Mouse (Mus musculus) C2C12 (cell line): ENCODE measurements around the gene Myo7a. TPM values are rescaled to one million over a fixed set of nuclear protein-coding genes. Genes with fewer than 3 reads are reported as not detected.

Experiments
- H3K27me3 ChIP-seq: one replicate; pipeline ENCODE4 v1.6.1; 2011; ENCODE audit not compliant: control insufficient read depth, insufficient read depth, insufficient read length
- H3K36me3 ChIP-seq: one replicate; pipeline ENCODE4 v1.6.1; 2011; ENCODE audit not compliant: control insufficient read depth, insufficient read depth
- H3K4me3 ChIP-seq: one replicate; pipeline ENCODE4 v1.5.1; 2011; ENCODE audit warnings: mild to moderate bottlenecking, control low read depth; ENCODE audit not compliant: poor library complexity, insufficient read depth, severe bottlenecking
- H3K79me2 ChIP-seq: one replicate; pipeline ENCODE4 v1.6.1; 2011; ENCODE audit not compliant: control insufficient read depth, insufficient read depth
- H3K79me3 ChIP-seq: one replicate; pipeline ENCODE4 v1.6.1; 2011; ENCODE audit warnings: low read depth, control low read depth
- H3ac ChIP-seq: one replicate; pipeline ENCODE3; 2011; ENCODE audit warnings: low read depth; ENCODE audit not compliant: control insufficient read depth, insufficient read length
- CEBPB ChIP-seq: IDR thresholded peaks from one replicate; pipeline ENCODE4 v1.6.1; 2011; ENCODE audit warnings: low read depth, mild to moderate bottlenecking, control low read depth, moderate library complexity
- CTCF ChIP-seq: IDR thresholded peaks from one replicate; pipeline ENCODE4 v1.5.1; 2011; ENCODE audit not compliant: control insufficient read depth, insufficient read depth, insufficient read length
- FOSL1 ChIP-seq: IDR thresholded peaks from one replicate; pipeline ENCODE4 v1.8.0; 2011; ENCODE audit warnings: mild to moderate bottlenecking, low read length; ENCODE audit not compliant: poor library complexity, insufficient read depth, severe bottlenecking
- MAX ChIP-seq: IDR thresholded peaks from one replicate; pipeline ENCODE4 v1.6.1; 2011; ENCODE audit warnings: mild to moderate bottlenecking, control low read depth
- MYOD1 ChIP-seq: IDR thresholded peaks from one replicate; pipeline ENCODE4 v1.6.1; 2011; ENCODE audit warnings: low read depth; ENCODE audit not compliant: control insufficient read depth, insufficient read length
- MYOG ChIP-seq: IDR thresholded peaks from one replicate; pipeline ENCODE4 v1.6.1; 2011; ENCODE audit not compliant: control insufficient read depth, insufficient read length; ENCODE audit errors: extremely low read depth
- USF1 ChIP-seq: IDR thresholded peaks from one replicate; pipeline ENCODE4 v1.6.1; 2011; ENCODE audit warnings: low read depth, mild to moderate bottlenecking, control low read depth, moderate library complexity
- polyA plus RNA-seq: library from polyadenylated mRNA; unstranded; fragments of >200 nt; fragmentation: generic; extraction: Trizol; gene quantifications from one replicate; pipeline ENCODE4 v1.2.1, GENCODE M21; 2012; ENCODE audit warnings: missing spikeins

Gene Myo7a
- polyA plus RNA-seq, 1 experiment, result 0.06 TPM

DNA sequence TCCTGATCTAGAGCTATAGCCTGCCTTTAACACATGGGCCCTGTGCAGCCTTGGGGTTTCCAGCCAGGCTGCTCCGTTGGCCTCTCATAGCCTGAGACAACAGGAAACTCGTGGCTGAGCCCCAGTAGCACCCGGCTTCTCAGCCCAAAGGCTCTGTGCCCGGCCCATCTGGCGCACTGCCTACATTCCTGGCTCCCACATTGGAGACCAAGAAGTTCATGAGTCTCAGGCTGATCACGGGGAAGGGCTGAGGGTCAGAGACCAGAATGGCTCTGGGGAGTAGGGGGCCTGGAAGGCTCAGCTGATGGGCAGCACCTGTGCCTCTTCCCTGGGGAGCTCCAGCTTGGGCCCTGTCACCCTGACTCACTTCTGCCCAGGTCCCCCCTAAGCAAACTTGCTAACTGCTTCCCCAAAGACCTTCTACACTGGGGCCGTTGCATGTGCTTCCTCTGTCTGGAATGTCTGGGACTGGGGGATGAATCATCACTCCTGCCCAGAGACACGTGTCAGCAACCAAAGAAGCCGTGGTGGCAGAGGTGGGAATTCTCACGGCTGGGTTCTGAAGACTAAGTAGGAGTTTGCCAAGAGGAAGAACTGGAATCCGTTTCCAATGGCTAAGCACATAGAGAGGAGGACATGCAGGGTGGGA, 2.2 kb downstream of the Myo7a start:
- Histone ChIP-seq H3K79me2 (no peaks in the 10 kb centered on the region), H3K79me3 (no peaks in the 10 kb centered on the region), H3K36me3 (no peaks in the 10 kb centered on the region), H3ac (no peak overlapping the region), H3K27me3 (peaks cover 11% of the 10 kb centered on the region), H3K4me3 (no peak overlapping the region)
- no peak for TF ChIP-seq MAX
- no peak for TF ChIP-seq MYOD1
- no peak for TF ChIP-seq USF1
- no peak for TF ChIP-seq MYOG
- no peak for TF ChIP-seq CEBPB
- no peak for TF ChIP-seq CTCF
- TF ChIP-seq FOSL1, result no peak

DNA sequence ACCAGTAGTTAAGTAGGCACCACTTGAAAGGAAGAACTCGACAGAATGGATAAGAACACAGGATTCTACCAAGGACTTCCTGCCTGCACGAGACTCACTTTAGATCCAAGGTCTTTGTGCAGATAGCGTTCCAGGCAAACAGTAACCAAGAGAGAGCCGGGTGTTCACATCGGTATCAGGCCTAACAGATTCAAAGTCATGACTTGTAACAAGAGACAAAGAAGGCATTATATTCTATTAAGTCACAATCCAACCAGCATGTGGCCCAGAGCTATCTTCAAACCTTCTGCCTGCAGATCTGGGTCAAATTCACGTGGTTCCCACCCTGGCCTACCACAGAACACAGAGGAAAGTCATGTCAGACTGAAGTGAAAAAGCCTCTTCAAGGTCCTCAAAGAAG, 4.7 kb downstream of the Myo7a start:
- Histone ChIP-seq H3K36me3 (no peaks in the 10 kb centered on the region), H3K27me3 (peaks cover 24% of the 10 kb centered on the region)
- TF ChIP-seq MAX, result no peak
- no peak for TF ChIP-seq MYOG
- no peak for TF ChIP-seq CTCF
- no peak for TF ChIP-seq FOSL1
- no peak for TF ChIP-seq MYOD1
- TF ChIP-seq USF1, result no peak
- TF ChIP-seq CEBPB, result no peak

DNA sequence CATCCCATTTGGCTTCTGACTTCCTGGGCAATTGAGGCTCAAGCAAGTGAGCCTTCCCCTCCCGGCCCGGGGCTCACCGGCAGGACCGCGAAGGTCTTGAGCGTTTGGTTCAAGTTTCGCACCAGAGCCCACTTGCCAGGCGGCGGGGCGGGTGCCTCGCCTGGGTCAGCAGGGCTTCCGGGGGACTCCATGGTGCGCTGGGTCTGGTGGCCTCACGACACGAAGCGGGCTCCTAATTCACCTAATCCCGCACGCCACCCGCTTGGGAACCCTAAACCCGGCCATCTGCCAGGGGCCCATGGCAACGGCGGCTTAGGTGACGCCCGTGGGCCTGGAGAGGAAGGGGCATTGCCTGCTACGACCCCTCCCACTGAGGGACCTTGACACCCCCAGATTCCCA, 8.1 kb downstream of the Myo7a start:
- no peaks in the 10 kb centered on the region for H3K79me3 ChIP-seq
- no peaks in the 10 kb centered on the region for H3K79me2 ChIP-seq
- no peak overlapping the region for H3ac ChIP-seq
- peaks cover 24% of the 10 kb centered on the region for H3K27me3 ChIP-seq
- no peak overlapping the region for H3K4me3 ChIP-seq
- H3K36me3 ChIP-seq, result no peaks in the 10 kb centered on the region
- TF ChIP-seq CTCF (no peak), USF1 (no peak)

More for the DNA sequence above, 4.7 kb downstream of the Myo7a start:
- Histone ChIP-seq H3ac (no peak overlapping the region), H3K79me2 (no peaks in the 10 kb centered on the region), H3K79me3 (no peaks in the 10 kb centered on the region), H3K4me3 (no peak overlapping the region)

DNA sequence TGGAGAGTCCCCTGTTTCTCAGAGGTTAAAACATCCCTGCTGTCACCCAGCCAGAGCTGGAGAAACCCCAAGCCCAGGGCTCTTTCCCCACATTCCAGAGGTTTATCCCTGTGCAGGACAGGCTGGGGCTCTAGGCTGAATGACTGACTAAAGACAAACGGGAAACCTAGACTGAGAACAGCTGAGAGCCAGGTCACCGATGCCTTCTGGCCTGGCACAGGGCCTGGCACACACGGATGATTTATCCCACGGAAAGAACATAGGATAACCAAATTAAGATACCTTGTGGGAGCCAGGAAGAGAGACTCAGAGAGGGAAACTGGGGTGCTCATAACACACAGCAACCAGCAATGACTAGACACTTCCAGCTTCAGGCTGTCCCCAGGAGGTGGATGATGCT, 9.6 kb downstream of the Myo7a start:
- no peaks in the 10 kb centered on the region for H3K79me2 ChIP-seq
- no peaks in the 10 kb centered on the region for H3K36me3 ChIP-seq
- TF ChIP-seq CTCF, result no peak
- no peak for TF ChIP-seq MYOG
- no peak for TF ChIP-seq MAX
- no peak for TF ChIP-seq FOSL1
- TF ChIP-seq CEBPB, result no peak
- no peak for TF ChIP-seq USF1
- no peak for TF ChIP-seq MYOD1
- no peak overlapping the region for H3ac ChIP-seq
- H3K4me3 ChIP-seq, result no peak overlapping the region
- peaks cover 24% of the 10 kb centered on the region for H3K27me3 ChIP-seq
- no peaks in the 10 kb centered on the region for H3K79me3 ChIP-seq

DNA sequence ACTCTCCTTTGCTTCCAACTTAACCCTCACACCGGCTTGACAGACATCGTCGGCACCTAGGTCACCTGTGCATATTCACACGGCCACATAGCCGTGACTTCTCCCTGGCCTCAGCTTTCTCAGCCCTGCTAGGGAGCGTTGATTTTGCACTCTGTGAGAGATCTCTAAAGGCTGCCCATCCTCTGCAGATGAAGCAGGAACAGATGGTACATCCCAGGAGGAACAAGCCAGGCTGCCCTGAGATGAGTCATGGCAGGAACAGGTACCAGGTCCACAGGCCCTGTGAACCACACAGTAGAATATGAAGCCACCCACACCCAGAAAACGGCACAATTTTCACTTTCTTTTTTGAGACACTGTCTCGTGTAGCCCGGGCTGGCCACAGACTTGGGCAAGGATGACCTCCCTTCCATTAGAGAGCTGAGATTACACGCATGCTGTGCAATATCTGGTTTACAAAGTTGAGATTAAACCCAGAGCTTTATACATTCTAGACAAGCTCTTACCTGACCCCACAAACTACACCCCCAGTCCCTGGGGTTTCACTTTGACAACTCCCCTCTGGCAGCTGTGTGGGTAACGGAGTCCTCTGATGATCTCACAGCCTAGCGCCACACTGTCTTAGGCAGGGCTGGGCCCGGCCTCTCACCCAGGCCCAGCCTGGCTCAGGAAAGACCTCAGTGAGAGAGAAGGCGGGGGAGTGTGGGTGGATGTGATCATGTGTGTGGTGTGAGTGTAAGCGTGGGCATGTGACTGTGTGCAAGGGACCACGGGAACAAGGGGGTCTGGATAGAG, 10.5 kb downstream of the Myo7a start:
- Histone ChIP-seq H3K79me2 (no peaks in the 10 kb centered on the region), H3K36me3 (no peaks in the 10 kb centered on the region), H3ac (no peak overlapping the region), H3K27me3 (peaks cover 24% of the 10 kb centered on the region), H3K79me3 (no peaks in the 10 kb centered on the region), H3K4me3 (no peak overlapping the region)
- TF ChIP-seq CTCF (no peak), MYOD1 (no peak), USF1 (no peak), FOSL1 (no peak), MAX (no peak), MYOG (no peak), CEBPB (no peak)

DNA sequence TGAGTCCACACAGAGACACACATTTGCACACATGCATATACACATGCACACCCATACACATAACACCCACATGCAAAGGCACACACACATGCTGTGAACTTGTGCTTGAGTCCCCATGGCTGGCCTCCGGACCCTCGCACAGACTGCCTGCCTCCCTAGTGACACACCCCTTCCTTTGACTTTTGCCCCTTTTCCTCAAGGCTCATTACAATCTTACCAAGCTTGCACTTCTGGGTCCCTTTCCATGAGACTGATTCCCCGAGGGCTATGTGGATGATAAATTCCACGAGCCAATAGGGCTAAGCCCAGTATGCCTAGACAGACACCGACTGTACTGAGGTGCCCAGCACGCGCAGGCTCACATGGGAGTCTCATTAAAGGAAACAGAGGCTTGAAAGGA, 13.1 kb downstream of the Myo7a start:
- H3K79me3 ChIP-seq, result no peaks in the 10 kb centered on the region
- TF ChIP-seq CEBPB, result no peak
- no peak for TF ChIP-seq USF1
- TF ChIP-seq MAX, result no peak
- no peak for TF ChIP-seq FOSL1
- no peak for TF ChIP-seq MYOD1
- TF ChIP-seq MYOG, result no peak
- TF ChIP-seq CTCF, result no peak

More for the DNA sequence above, 13.1 kb downstream of the Myo7a start:
- Histone ChIP-seq H3K36me3 (no peaks in the 10 kb centered on the region), H3K4me3 (no peak overlapping the region), H3K79me2 (no peaks in the 10 kb centered on the region), H3ac (no peak overlapping the region), H3K27me3 (peaks cover 7% of the 10 kb centered on the region)
